Mouse (Mus musculus) lung, embryonic 14.5 days (tissue): ENCODE results near the gene Btbd9. TPM values are rescaled to one million over a fixed set of nuclear protein-coding genes. Genes with fewer than 3 reads are reported as not detected.

Experiments used
- ATAC-seq: fragments of 200-750 bp; cut with Nextera tagmentation; 2 replicates; pipeline ENCODE4 v1.8.0; 2017; ENCODE audit warnings: mild to moderate bottlenecking, moderate TSS enrichment, moderate library complexity; ENCODE audit not compliant: insufficient read depth
- DNase-seq: peaks from one replicate; pipeline ENCODE4 v3.0.0-alpha.2; 2015
- H3K27ac ChIP-seq: fragments of 300-500 bp; sonication (generic); 2 replicates; pipeline ENCODE4 v1.5.1; 2014; ENCODE audit warnings: low read depth, mild to moderate bottlenecking, moderate library complexity
- H3K27me3 ChIP-seq: fragments of 300-500 bp; sonication (generic); 2 replicates; pipeline ENCODE4 v1.6.1; 2014; ENCODE audit warnings: low read length, control low read depth; ENCODE audit not compliant: insufficient read depth
- H3K36me3 ChIP-seq: fragments of 300-500 bp; sonication (generic); 2 replicates; pipeline ENCODE4 v1.6.1; 2014; ENCODE audit warnings: control low read depth; ENCODE audit not compliant: insufficient read depth
- H3K4me1 ChIP-seq: fragments of 300-500 bp; sonication (generic); 2 replicates; pipeline ENCODE4 v1.6.1; 2014; ENCODE audit warnings: antibody characterized with exemption, control low read depth; ENCODE audit not compliant: insufficient read depth
- H3K4me2 ChIP-seq: fragments of 300-500 bp; sonication (generic); 2 replicates; pipeline ENCODE4 v1.6.1; 2014; ENCODE audit warnings: mild to moderate bottlenecking
- H3K4me3 ChIP-seq: fragments of 300-500 bp; sonication (generic); 2 replicates; pipeline ENCODE4 v1.5.1; 2014; ENCODE audit warnings: low read depth, low read length
- H3K9ac ChIP-seq: fragments of 300-500 bp; sonication (generic); 2 replicates; pipeline ENCODE4 v1.6.1; 2014
- H3K9me3 ChIP-seq: fragments of 300-500 bp; sonication (generic); 2 replicates; pipeline ENCODE4 v1.6.1; 2016; ENCODE audit warnings: low read depth, low read length, control low read depth
- CTCF ChIP-seq: IDR thresholded peaks from 2 replicates; pipeline ENCODE4 v1.5.1; 2016; ENCODE audit warnings: antibody characterized with exemption, low read depth
- WGBS: fragments of 180-500 bp; shearing (Covaris S2); extraction: QIAGEN DNeasy Blood & Tissue Kit; methylation state at CpG from one replicate; pipeline ENCODE4 v1.1.7; 2014; 5-methylcytosine and 5-hydroxymethylcytosine counted together
- polyA plus RNA-seq: library from polyadenylated mRNA; unstranded; fragments of >200 nt; fragmentation: Nextera tagmentation; extraction: Ambion mirVana; gene quantifications from 2 replicates; pipeline ENCODE4 v1.2.1, GENCODE M21; 2014

Gene Btbd9
- polyA plus RNA-seq, 1 experiment from 2014 or later, result 51.8 TPM

DNA sequence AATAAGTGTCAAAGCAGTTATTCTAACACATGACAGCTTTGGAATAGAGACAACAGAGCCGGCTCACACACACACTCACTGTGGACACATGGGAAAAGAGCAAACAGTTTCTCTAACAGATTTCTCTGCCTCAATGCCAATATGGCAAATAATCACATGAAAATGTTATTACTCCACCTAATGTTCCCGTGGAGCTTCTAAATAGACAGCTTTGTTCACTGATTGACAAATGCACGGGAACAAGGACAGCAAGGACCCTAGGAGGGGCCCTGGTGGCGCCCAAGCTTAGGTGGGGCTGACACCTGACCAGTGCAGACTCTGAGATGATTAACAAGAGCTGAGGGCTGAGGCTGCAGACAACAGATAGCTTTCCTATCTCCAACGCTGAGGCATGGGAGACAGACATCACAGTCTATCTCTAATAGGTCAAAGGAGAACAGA lies 140.2 kb downstream of the Btbd9 start:
- Histone ChIP-seq H3K9ac (no peak overlapping the region), H3K27ac (no peak overlapping the region), H3K36me3 (no peaks in the 10 kb centered on the region), H3K9me3 (no peaks in the 10 kb centered on the region), H3K4me2 (no peak overlapping the region), H3K27me3 (no peaks in the 10 kb centered on the region), H3K4me3 (no peak overlapping the region), H3K4me1 (no peaks in the 10 kb centered on the region)
- WGBS, result 40% methylated on average over 5 of the region's 5 CpGs
- DNase-seq (no peak), ATAC-seq (no peak)
- TF ChIP-seq CTCF, result no peak

- ATAC-seq, result no peak
- Histone ChIP-seq H3K4me3 (no peak overlapping the region), H3K27me3 (no peaks in the 10 kb centered on the region), H3K27ac (no peak overlapping the region), H3K9me3 (no peaks in the 10 kb centered on the region), H3K9ac (no peak overlapping the region), H3K4me2 (no peak overlapping the region), H3K36me3 (no peaks in the 10 kb centered on the region), H3K4me1 (no peaks in the 10 kb centered on the region)
- no peak for TF ChIP-seq CTCF
- peak; percentile 7 for DNase-seq
- WGBS, result 39% methylated on average over 7 of the region's 7 CpGs
Measured at GRCm38 (mm10) chr17:30435478-30435877, 140.8 kb downstream of the Btbd9 start.

GRCm38 (mm10) chr17:30432094-30432493 lies 144.2 kb downstream of the Btbd9 start:
- Histone ChIP-seq H3K9ac (no peak overlapping the region), H3K9me3 (no peaks in the 10 kb centered on the region), H3K4me1 (no peaks in the 10 kb centered on the region), H3K27me3 (no peaks in the 10 kb centered on the region), H3K4me3 (no peak overlapping the region), H3K36me3 (no peaks in the 10 kb centered on the region), H3K27ac (no peak overlapping the region), H3K4me2 (no peak overlapping the region)
- WGBS, result 82% methylated on average over 10 of the region's 10 CpGs
- TF ChIP-seq CTCF, result no peak
- ATAC-seq, result no peak
- no peak for DNase-seq

- no peak for ATAC-seq
- Histone ChIP-seq H3K9me3 (no peaks in the 10 kb centered on the region), H3K4me3 (no peak overlapping the region), H3K27ac (no peak overlapping the region), H3K36me3 (no peaks in the 10 kb centered on the region), H3K4me2 (no peak overlapping the region), H3K4me1 (no peaks in the 10 kb centered on the region), H3K9ac (no peak overlapping the region), H3K27me3 (no peaks in the 10 kb centered on the region)
- WGBS, result 86% methylated on average over 10 of the region's 10 CpGs
- TF ChIP-seq CTCF, result no peak
- no peak for DNase-seq
Measured at GRCm38 (mm10) chr17:30430961-30431640, 145.2 kb downstream of the Btbd9 start.

GRCm38 (mm10) chr17:30428661-30429060 lies 147.6 kb downstream of the Btbd9 start:
- ATAC-seq (no peak), DNase-seq (no peak)
- no peak overlapping the region for H3K4me3 ChIP-seq
- no peaks in the 10 kb centered on the region for H3K27me3 ChIP-seq
- no peaks in the 10 kb centered on the region for H3K36me3 ChIP-seq
- WGBS, result 83% methylated on average over 9 of the region's 9 CpGs
- no peak overlapping the region for H3K9ac ChIP-seq
- H3K4me1 ChIP-seq, result no peaks in the 10 kb centered on the region
- no peak for TF ChIP-seq CTCF
- no peaks in the 10 kb centered on the region for H3K9me3 ChIP-seq
- H3K27ac ChIP-seq, result no peak overlapping the region
- H3K4me2 ChIP-seq, result no peak overlapping the region

GRCm38 (mm10) chr17:30423256-30423852 lies 152.9 kb downstream of the Btbd9 start:
- TF ChIP-seq CTCF, result no peak
- Histone ChIP-seq H3K36me3 (no peaks in the 10 kb centered on the region), H3K27me3 (no peaks in the 10 kb centered on the region), H3K4me2 (no peak overlapping the region), H3K4me1 (no peaks in the 10 kb centered on the region), H3K9ac (no peak overlapping the region), H3K9me3 (no peaks in the 10 kb centered on the region), H3K4me3 (no peak overlapping the region), H3K27ac (no peak overlapping the region)
- DNase-seq, result no peak
- ATAC-seq, result no peak
- WGBS, result 57% methylated on average over 4 of the region's 4 CpGs

GRCm38 (mm10) chr17:30422278-30422677 lies 154.0 kb downstream of the Btbd9 start:
- Histone ChIP-seq H3K9me3 (no peaks in the 10 kb centered on the region), H3K27me3 (no peaks in the 10 kb centered on the region), H3K9ac (no peak overlapping the region), H3K27ac (no peak overlapping the region), H3K4me2 (no peak overlapping the region), H3K4me1 (no peaks in the 10 kb centered on the region), H3K4me3 (no peak overlapping the region), H3K36me3 (no peaks in the 10 kb centered on the region)
- DNase-seq, result no peak
- TF ChIP-seq CTCF, result no peak
- no peak for ATAC-seq
- WGBS, result 26% methylated on average over 1 of the region's 1 CpGs
